Mouse (Mus musculus) bone marrow, adult 2 months (tissue): ENCODE data around the gene Zc3hav1.

Source experiments
- CTCF ChIP-seq: fragments of 200-500 bp; IDR thresholded peaks from 2 replicates; pipeline ENCODE4 v1.5.1; 2011; ENCODE audit warnings: low read length, control low read depth; ENCODE audit not compliant: control insufficient read depth, insufficient read depth
- POLR2A ChIP-seq: fragments of 200-500 bp; IDR thresholded peaks from 2 replicates; pipeline ENCODE4 v1.6.1; 2011; ENCODE audit warnings: low read depth, mild to moderate bottlenecking, control low read depth, low read length, borderline replicate concordance; ENCODE audit not compliant: control insufficient read depth

DNA sequence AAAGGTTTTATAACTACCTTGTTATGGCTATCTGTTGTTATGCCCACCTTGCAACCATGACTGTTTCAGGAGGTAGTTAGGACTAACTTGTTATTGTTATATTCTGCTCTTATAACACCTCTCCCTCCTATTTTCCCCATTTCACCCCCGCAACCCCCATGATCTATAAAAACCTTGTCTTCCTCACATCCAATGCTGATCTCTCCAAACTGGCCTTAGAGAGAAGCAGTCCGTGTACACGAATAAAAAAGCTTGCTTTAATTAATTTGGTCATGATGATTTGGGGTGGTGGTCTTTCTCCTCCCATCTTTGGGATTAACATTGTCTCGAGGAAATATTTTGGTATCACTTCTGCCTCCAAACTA is 26.3 kb upstream of the Zc3hav1 start:
- TF ChIP-seq CTCF (no peak), POLR2A (no peak)
